Mouse (Mus musculus): Measurements from ENCODE around the gene Mmp7.

DNA sequence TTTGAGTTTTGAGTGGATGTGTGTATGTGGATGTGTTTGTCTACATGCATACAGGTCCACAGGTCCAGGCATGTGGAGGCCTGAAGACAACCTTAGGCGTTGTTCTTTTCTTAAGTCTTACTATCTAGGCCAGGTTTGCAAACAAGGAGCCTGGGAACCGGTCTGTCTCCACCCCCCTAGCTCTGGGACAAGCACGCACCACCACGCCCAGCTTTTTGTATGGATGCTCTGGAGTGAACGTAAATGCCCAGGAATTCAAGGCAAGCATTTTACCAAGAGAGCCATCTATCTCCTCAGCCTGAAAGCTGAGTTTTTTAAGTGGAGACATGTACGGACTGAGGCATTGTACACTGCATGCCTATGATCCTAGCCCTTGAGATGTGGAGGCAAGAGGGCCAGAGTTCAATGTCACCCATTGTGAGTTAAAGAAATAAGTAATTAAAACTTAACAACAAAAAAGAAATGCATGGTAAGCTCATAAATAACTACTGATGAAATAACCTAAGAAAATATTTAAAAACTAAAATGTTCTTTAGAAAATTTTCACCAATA is 32.3 kb upstream of the Mmp7 start:
- no peak for TF ChIP-seq CTCF (IDR thresholded peaks at IDR 0.05)
- TF ChIP-seq EP300 (IDR thresholded peaks at IDR 0.05) = no peak

Data from lung, postnatal 0 days (tissue).